Mouse (Mus musculus) intestine, embryonic 16.5 days (tissue): ENCODE data around the gene Gm10198. TPM values are rescaled to one million over a fixed set of nuclear protein-coding genes. Genes with fewer than 3 reads are reported as not detected.

ENCODE experiments used
- ATAC-seq: fragments of 200-750 bp; cut with Nextera tagmentation; 2 replicates; pipeline ENCODE4 v1.8.0; 2017; ENCODE audit warnings: moderate TSS enrichment, moderate library complexity
- H3K27ac ChIP-seq: fragments of 300-500 bp; sonication (generic); 2 replicates; pipeline ENCODE4 v1.5.1; 2014; ENCODE audit warnings: mild to moderate bottlenecking, low read length
- H3K27me3 ChIP-seq: fragments of 300-500 bp; sonication (generic); replicated peaks from 2 replicates; pipeline ENCODE4 v1.6.1; 2014; ENCODE audit warnings: low read length, control low read depth, mixed read lengths; ENCODE audit not compliant: control insufficient read depth, insufficient read depth
- H3K36me3 ChIP-seq: fragments of 300-500 bp; sonication (generic); 2 replicates; pipeline ENCODE4 v1.6.1; 2014; ENCODE audit warnings: low read length, control low read depth; ENCODE audit not compliant: control insufficient read depth, insufficient read depth
- H3K4me1 ChIP-seq: fragments of 300-500 bp; sonication (generic); 2 replicates; pipeline ENCODE4 v1.6.1; 2014; ENCODE audit warnings: low read length, control low read depth, mixed read lengths; ENCODE audit not compliant: control insufficient read depth, insufficient read depth
- H3K4me2 ChIP-seq: fragments of 300-500 bp; sonication (generic); 2 replicates; pipeline ENCODE4 v1.6.1; 2014; ENCODE audit warnings: low read depth, low read length, control low read depth
- H3K4me3 ChIP-seq: fragments of 300-500 bp; sonication (generic); 2 replicates; pipeline ENCODE4 v1.5.1; 2014; ENCODE audit warnings: mild to moderate bottlenecking, low read length
- H3K9ac ChIP-seq: fragments of 300-500 bp; sonication (generic); 2 replicates; pipeline ENCODE4 v1.6.1; 2014; ENCODE audit warnings: low read depth, low read length
- H3K9me3 ChIP-seq: fragments of 300-500 bp; sonication (generic); 2 replicates; pipeline ENCODE4 v1.6.1; 2016; ENCODE audit warnings: low read length, control low read depth; ENCODE audit not compliant: control insufficient read depth
- WGBS: fragments of 180-500 bp; shearing (Covaris S2); extraction: QIAGEN DNeasy Blood & Tissue Kit; methylation state at CpG from one replicate; pipeline ENCODE4 v1.1.7; 2014; 5-methylcytosine and 5-hydroxymethylcytosine counted together
- polyA plus RNA-seq: library from polyadenylated mRNA; unstranded; fragments of >200 nt; fragmentation: Nextera tagmentation; extraction: Ambion mirVana; gene quantifications from 2 replicates; pipeline ENCODE4 v1.2.1, GENCODE M21; 2015

Gm10198 gene
- polyA plus RNA-seq, 1 experiment from 2014 or later: not detected

- 69% methylated on average over 6 of the region's 6 CpGs for WGBS
- H3K27me3 ChIP-seq: no peaks in the 10 kb centered on the region
These were observed 31.5 kb downstream of the Gm10198 start for GRCm38 (mm10) chr13:111624115-111624514.

DNA sequence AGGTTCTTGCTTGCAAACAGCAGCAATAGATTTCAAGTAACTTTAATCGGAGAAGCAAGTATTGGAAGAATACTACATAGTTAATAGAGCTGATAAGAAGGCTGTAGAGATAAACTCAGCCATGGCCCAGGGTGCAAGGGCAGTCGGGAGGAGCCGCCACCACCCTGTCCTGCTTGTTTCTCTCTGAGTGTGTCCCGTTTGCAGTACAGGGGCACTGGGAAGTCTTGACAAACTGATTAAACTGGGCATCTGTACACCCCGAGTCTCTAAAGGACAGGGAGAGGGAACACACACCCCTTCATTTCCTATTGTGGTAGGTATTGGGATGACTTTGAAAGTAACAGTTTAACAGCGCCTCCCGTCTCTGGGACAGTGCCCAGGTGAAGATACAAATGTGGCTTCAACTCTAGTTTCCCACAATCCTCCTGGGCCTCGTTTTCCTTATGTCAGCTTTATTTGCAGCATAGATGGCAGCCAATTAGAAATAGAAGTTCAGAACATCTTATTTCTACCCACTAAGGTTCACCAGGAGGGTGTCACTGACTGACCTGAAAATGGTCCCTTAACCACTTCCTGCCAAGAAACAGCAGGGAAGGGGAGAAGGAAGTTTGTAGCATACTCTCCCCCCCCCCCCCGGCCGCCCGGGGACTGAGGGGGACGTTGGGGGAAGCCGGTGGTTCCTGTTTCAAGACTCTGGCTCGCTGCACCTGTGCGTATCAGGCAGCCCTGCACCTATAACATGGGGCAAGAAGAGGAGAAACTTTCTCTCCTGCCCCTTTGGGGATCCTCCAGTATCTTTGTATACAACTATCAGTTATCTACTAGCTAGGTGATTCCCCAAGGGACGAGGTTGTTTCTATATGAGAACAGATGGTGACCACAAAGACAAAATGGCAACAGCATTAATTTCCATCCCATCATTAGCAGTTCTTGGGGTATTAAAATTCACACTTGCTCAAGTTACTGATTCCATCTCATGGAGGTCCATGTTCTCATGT is 41.9 kb downstream of the Gm10198 start:
- no peaks in the 10 kb centered on the region for H3K4me1 ChIP-seq

More at GRCm38 (mm10) chr13:111624115-111624514, 31.5 kb downstream of the Gm10198 start:
- Histone ChIP-seq H3K4me2 (no peak overlapping the region), H3K36me3 (no peaks in the 10 kb centered on the region), H3K9me3 (no peaks in the 10 kb centered on the region), H3K4me1 (no peaks in the 10 kb centered on the region), H3K4me3 (no peak overlapping the region), H3K27ac (no peak overlapping the region), H3K9ac (no peak overlapping the region)
- no peak for ATAC-seq

GRCm38 (mm10) chr13:111640319-111640718 is 47.7 kb downstream of the Gm10198 start:
- no peaks in the 10 kb centered on the region for H3K36me3 ChIP-seq
- no peak for ATAC-seq
- WGBS: 81% methylated on average over 6 of the region's 6 CpGs
- H3K9me3 ChIP-seq: no peaks in the 10 kb centered on the region
- no peak overlapping the region for H3K9ac ChIP-seq
- H3K4me2 ChIP-seq: no peak overlapping the region
- H3K27ac ChIP-seq: no peak overlapping the region
- H3K4me3 ChIP-seq: no peak overlapping the region
- H3K4me1 ChIP-seq: no peaks in the 10 kb centered on the region
- no peaks in the 10 kb centered on the region for H3K27me3 ChIP-seq

More for the DNA sequence above, 41.9 kb downstream of the Gm10198 start:
- H3K4me2 ChIP-seq: no peak overlapping the region
- no peak for ATAC-seq
- no peaks in the 10 kb centered on the region for H3K36me3 ChIP-seq
- no peaks in the 10 kb centered on the region for H3K9me3 ChIP-seq
- no peak overlapping the region for H3K9ac ChIP-seq
- WGBS: 72% methylated on average over 16 of the region's 16 CpGs
- H3K4me3 ChIP-seq: no peak overlapping the region
- no peaks in the 10 kb centered on the region for H3K27me3 ChIP-seq
- no peak overlapping the region for H3K27ac ChIP-seq

Other genes starting within 250 kb of the Gm10198 start
- 63.0 and 66.5 TPM in 2 replicates for gene Gpbp1, start 102.7 kb upstream of the Gm10198 start, polyA plus RNA-seq
- gene Gm49496, start 42.8 kb upstream of the Gm10198 start, polyA plus RNA-seq: 0.12 TPM in 1 of 2 replicates, not detected in the other
- gene Mier3, start 88.2 kb downstream of the Gm10198 start, polyA plus RNA-seq: 11.7 and 12.0 TPM in 2 replicates
- 20.5 and 21.8 TPM in 2 replicates for gene Map3k1, start 216.2 kb downstream of the Gm10198 start, polyA plus RNA-seq